Comparison of ENCODE assay signal across 8 mouse cellular contexts in the genomic region with DNA sequence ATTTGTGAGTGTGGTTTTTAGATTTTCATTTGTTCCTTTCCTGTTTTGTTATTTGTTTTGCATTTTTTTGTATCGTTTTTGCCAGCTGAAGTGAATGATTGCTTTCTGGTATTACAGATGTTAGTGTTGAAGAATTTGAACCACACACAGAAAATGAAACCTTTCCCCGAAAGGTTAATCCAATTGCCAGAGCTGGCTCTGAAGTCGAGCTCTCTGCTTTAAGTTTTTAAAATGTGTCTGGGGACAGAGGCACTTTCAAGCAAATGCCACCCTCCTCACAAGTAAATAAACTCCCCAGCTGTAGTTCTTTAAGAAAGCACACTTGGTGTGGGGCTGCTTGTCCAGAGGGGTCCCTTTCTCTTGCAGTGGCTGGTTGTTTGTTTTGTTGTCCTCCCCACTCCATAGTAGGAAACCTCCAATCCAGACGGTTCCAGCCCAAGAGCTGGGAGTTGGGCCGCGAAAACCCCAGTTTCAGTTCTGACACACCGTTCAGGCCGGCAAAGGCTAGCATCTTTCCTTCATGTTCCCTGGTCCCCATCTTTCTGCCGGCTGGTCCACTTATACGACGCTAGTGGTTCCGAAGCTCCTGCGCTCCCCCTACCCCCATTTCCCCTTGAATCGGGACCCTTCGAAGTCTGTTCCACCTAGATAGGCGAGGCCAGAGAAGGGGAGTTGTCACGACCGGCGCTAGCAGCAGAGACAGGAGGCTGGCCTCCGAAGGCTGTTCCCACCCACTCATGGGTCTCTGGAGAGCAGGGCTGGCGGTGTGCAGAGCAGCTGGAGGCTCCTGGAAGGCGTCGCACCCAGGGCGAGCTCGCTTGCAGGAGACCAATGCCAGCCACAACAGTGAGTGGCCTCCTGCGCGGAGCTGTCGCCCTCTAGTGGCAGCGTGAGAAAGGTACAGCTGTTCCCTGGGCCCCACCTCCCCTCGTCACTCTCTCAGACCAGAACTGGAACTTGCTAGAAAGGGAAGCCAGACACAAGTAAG. TPM values are rescaled to one million over a fixed set of nuclear protein-coding genes. Genes with fewer than 3 reads are reported as not detected.
DNase-seq lines count a peak whose midpoint lies in the region; ATAC-seq lines count a peak whose summit lies in the region.

No protein-coding gene starts in this region.

- no peaks in the 10 kb centered on the region for H3K9me3 ChIP-seq in hindbrain, embryonic 10.5 days
- H3K9me3 ChIP-seq in lung, embryonic 16.5 days (ENCODE audit: control insufficient read depth, low read length): no peaks in the 10 kb centered on the region

- peak; percentile 98 for ATAC-seq in frontal cortex, adult (ENCODE audit: low TSS enrichment)
- peak; percentile 99 for ATAC-seq in lung, embryonic 16.5 days (ENCODE audit: low read depth)

- H3K4me3 ChIP-seq in hindbrain, embryonic 10.5 days: peak overlapping the region; percentile 59
- peak overlapping the region; percentile 54 for H3K4me3 ChIP-seq in lung, embryonic 16.5 days (ENCODE audit: low read length)

- no peaks in the 10 kb centered on the region for H3K36me3 ChIP-seq in hindbrain, embryonic 10.5 days
- H3K36me3 ChIP-seq in lung, embryonic 16.5 days (ENCODE audit: control insufficient read depth, insufficient read depth, low read length): no peaks in the 10 kb centered on the region

- DNase-seq in Muller cell, postnatal 12 days (ENCODE audit: inconsistent ontology term): peak; percentile 91
- DNase-seq in cerebellum, adult 9-10 months: peak; percentile 83
- peak; percentile 93 for DNase-seq in hindbrain, embryonic 10.5 days (ENCODE audit: low spot score)
- DNase-seq in layer of hippocampus, adult 9-11 months: peak; percentile 85
- DNase-seq in ovary, adult 18-20 months (ENCODE audit: low spot score): peak; percentile 85
- peak; percentile 90 for DNase-seq in thymus, postnatal 0 days (ENCODE audit: low spot score)

- H3K4me2 ChIP-seq in lung, embryonic 16.5 days (ENCODE audit: low read depth, low read length): peak overlapping the region; percentile 69

- H3K27me3 ChIP-seq in hindbrain, embryonic 10.5 days (ENCODE audit: insufficient read depth, poor library complexity, severe bottlenecking): peaks cover 11% of the 10 kb centered on the region
- no peaks in the 10 kb centered on the region for H3K27me3 ChIP-seq in lung, embryonic 16.5 days (ENCODE audit: control insufficient read depth, insufficient read depth, low read depth, low read length)

- WGBS in hindbrain, embryonic 10.5 days: 7% methylated on average over 30 of the region's 30 CpGs
- 4% methylated on average over 30 of the region's 30 CpGs for WGBS in lung, embryonic 16.5 days

- H3K9ac ChIP-seq in lung, embryonic 16.5 days (ENCODE audit: low read length): peak overlapping the region; percentile 72

- peak overlapping the region; percentile 86 for H3K27ac ChIP-seq in hindbrain, embryonic 10.5 days
- H3K27ac ChIP-seq in lung, embryonic 16.5 days (ENCODE audit: low read length): peak overlapping the region; percentile 89

- H3K4me1 ChIP-seq in hindbrain, embryonic 10.5 days (replicated peaks): peaks cover 7% of the 10 kb centered on the region; the same call in 1 of the 2 replicates
- H3K4me1 ChIP-seq in lung, embryonic 16.5 days (replicated peaks; ENCODE audit: control insufficient read depth, insufficient read depth, low read length): peaks cover 6% of the 10 kb centered on the region; the same call in 1 of the 2 replicates

RNA-seq across cellular contexts. Expression of a gene that starts 25.0 kb away (rescaled TPM):
- 0.68 and 6.8 TPM in 2 replicates for polyA plus RNA-seq in hindbrain, embryonic 10.5 days (2016; fragmentation: Nextera tagmentation; extraction: Ambion mirVana)
- polyA plus RNA-seq in lung, embryonic 16.5 days (2015; fragmentation: Nextera tagmentation; extraction: Ambion mirVana): 0.09 TPM in 1 of 2 replicates, not detected in the other
- polyA plus RNA-seq in thymus, postnatal 0 days (2015; fragmentation: Nextera tagmentation; extraction: Ambion mirVana): 0.10 TPM in 1 of 2 replicates, not detected in the other

Comparison
In these comparisons a context has a peak if more than half of its experiments do, and no peak if none do; other contexts are left out.
1. Peak in every context shown above with its lines: DNase-seq, ATAC-seq, H3K4me3 ChIP-seq and H3K27ac ChIP-seq.